Mouse (Mus musculus): ENCODE measurements around the gene Mfsd2a.

The Mfsd2a gene

DNA sequence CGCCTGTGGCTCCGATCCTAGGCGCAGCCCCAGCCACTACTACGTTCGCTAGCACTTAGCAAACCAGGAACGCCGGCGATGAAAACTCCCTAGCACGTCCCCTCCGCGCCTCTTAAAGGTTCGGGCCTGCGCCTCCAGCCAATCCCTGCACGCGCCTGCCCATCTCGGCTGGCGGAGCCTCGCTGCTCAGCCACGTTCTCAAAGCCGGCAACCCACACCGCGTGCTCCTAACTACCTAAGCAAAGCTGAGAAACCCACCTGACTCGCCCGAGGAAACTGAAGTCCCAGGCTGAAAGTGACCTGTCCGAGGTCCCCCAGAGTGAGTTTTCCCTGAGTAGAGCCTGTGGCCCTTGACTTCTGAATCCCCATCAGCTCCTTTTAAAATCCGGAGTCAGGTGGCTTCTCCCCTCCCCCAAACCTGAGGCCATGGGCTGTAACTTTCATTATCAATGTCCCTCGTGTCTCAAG, at the start of gene Mfsd2a:
Gene Mfsd2a, minus strand, starts transcription at position 89 of the 468 bp plus-strand sequence.
- DNase-seq (ENCODE audit: low read depth, low spot score): peak; percentile 82

DNA sequence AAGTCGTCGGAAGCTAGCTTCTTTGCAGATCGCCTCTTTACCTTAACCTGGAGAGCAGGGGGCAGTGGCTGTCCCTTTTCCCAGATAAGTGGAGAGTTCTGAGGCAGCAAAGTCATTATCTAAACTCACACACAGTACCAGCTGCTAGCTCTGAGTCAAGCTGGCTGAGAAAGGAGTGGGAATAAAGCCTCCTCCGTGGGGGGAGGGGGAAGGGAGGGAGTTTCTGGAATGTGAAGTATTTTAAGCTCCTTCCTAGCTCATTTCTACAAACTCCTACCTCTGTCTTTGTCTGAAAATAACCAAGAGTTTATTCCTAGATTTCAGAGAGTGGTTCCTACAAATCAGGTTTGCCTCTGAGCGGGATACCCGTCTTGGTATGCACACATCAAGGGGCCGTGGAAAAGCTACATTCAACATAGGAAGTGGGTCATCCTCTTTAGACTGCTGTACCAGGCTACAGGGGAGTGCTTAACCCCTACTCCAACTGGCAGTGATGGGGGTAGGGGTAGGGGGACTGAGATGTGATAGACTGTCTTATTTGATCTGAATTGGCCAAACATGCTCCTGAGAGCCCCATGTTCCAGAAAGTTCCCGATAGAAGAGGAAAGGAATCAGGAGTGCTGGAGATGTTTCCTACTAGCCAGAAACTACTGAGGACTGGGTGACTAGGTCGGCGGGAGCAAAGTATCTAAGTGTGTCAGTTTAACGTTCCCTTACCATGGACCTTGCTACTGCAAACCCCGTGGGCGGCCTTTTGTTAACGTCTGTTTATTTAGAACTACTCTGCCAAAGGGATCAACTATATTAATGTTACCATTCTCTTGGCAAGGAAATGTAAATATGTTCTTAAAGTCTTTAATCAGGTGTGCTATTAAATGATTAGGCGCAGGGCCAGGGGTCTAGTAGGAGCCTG, 44.3 kb upstream of the Mfsd2a start:
- DNase-seq (ENCODE audit: low read depth, low spot score): no peak

DNA sequence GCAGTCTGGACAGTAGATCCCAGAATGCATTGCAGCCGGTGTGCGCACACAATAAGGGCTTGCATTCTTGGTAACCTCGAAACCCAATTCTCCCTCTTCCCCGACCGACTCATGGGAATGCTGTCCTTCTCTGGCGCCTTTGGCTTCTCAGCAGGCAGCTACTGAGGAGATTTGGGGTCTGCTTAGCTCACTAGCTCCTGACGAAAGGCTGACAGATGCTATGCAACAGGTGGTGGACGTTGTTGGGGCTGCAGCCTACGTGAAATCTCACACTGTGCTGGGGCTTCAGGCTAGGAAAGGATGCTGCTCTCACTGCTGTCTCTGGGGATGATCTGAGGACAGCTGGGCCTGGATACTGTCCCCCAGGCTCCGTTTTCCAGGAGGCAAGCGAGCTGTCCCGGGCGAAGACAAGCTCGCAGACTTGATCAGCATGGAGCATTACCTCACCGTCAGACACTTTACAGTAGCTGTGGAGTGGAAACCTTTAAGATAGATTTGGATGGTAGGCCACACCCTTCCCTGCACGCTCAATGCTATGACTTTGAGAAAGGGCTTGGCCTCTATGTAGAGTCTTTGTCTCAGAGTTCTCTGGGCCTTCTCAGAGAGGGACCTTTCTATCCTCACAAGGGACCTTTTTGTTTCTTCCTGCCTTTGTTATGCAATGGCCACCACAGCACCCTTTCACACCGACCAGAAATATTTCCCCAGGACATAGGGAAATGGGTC, 39.8 kb upstream of the Mfsd2a start:
- DNase-seq (ENCODE audit: low read depth, low spot score): no peak

DNA sequence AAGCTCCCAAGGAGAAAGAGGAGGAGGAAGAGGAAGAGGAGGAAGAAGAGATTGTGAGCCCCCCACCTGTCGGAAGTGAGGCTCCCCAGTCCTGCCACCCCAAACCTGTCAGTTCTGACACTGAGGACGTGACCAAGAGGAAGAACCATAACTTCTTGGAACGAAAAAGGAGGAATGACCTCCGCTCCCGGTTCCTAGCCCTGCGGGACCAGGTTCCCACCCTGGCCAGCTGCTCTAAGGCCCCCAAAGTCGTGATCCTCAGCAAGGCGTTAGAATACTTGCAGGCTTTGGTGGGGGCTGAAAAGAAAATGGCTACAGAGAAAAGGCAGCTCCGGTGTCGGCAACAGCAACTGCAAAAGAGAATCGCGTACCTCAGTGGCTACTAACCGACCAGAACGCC, 39.1 kb upstream of the Mfsd2a start:
- no peak for DNase-seq (ENCODE audit: low read depth, low spot score)

DNA sequence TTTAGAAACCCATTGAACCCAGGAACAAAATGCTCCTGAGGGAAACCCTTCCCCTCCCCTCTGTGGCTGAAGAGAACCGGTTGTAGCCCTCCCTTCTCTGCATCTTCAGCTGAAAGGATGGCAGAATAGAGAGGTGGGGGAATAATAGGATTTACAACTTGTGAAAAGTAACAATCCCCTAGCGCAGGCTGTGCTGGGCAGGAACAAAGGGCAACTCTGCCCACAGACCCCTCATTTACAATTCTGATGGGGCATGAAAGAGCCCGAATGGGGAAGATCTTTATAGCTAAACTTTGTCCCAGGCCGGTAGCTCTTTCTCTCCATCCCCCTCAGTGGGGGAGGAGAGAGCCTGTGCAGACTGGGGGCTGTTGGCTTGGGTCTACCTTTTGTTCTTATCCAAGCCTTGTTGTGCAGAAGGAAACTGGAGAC, 38.3 kb upstream of the Mfsd2a start:
- DNase-seq (ENCODE audit: low read depth, low spot score): no peak

DNA sequence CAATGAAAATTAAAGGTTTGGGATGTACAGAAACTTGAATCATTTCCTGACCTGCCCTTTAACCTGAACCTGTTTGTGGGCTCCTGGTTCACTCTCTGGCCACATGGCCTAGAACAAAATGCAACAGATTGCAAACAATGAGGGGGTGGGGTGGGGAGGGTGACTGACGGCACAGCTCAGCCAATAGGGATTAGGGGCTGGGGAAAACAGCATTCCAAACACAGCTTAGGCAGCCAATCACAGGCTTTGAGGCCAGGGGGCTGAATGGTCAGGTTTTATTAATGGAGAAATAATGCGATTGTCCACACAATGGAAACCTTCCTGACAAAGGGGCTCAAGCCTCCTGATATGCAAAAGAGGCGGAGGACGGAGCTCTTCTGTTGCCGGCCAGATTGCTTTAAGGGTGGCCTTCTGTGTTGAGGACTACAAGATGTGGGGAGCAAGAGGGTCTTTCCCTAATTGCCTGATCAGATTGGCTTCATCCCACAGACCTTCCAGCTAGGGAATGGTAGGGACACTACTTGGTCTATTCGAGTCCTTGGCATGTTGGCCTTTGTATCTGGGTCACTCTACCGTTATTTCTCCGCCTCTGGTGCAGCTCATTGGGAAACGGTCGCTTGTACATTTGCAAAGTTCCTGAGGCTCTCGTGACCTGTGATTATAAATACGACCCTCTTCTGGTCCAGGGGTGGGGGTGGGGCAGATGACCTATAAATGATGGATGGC, 37.7 kb upstream of the Mfsd2a start:
- no peak for DNase-seq (ENCODE audit: low read depth, low spot score)

DNA sequence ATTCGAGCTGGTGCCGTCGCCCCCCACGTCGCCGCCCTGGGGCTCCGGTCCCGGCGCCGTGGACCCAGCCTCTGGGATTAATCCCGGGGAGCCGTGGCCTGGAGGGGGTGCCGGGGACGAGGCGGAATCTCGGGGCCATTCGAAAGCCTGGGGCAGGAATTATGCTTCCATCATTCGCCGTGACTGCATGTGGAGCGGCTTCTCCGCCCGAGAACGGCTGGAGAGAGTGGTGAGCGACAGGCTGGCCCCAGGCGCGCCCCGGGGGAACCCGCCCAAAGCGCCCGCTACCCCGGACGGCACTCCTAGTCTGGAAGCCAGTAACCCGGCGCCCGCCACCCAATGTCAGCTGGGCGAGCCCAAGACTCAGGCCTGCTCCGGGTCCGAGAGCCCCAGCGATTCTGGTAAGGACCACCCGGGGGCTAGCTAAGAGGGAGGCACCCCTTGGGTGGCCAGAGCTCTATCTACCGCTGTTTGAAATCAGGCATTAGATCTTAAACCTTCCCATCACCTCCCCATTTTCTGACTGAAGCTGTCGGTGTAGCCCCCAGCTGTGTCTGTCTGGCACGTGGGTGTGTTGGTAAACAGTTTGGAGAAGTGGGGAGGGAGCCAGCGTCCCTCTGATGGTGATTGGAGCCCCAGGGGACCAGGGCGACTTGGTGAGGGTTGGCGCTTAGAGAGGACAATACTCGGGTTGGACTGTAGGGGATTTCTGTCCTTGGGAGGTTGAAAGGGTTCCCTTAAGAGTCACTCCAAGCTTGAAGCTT, 35.8 kb upstream of the Mfsd2a start:
- DNase-seq (ENCODE audit: low read depth, low spot score): peak; percentile 60

DNA sequence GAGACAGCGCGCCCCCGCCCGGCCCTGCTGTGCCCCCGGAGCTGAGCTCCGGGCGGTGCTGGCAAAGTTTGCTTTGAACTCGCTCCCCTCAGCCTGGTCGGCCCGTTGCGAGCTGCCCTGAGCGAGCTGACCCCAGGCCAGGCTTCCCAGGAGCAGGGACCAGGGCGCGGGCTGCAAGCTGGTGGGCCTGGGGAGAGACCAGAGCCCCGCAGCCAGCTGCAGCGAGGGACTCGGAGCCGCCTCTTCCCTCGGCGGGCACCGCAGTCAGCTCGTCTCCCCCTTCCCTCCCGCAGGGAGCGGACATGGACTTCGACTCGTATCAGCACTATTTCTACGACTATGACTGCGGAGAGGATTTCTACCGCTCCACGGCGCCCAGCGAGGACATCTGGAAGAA, 35.2 kb upstream of the Mfsd2a start:
- no peak for DNase-seq (ENCODE audit: low read depth, low spot score)

DNA sequence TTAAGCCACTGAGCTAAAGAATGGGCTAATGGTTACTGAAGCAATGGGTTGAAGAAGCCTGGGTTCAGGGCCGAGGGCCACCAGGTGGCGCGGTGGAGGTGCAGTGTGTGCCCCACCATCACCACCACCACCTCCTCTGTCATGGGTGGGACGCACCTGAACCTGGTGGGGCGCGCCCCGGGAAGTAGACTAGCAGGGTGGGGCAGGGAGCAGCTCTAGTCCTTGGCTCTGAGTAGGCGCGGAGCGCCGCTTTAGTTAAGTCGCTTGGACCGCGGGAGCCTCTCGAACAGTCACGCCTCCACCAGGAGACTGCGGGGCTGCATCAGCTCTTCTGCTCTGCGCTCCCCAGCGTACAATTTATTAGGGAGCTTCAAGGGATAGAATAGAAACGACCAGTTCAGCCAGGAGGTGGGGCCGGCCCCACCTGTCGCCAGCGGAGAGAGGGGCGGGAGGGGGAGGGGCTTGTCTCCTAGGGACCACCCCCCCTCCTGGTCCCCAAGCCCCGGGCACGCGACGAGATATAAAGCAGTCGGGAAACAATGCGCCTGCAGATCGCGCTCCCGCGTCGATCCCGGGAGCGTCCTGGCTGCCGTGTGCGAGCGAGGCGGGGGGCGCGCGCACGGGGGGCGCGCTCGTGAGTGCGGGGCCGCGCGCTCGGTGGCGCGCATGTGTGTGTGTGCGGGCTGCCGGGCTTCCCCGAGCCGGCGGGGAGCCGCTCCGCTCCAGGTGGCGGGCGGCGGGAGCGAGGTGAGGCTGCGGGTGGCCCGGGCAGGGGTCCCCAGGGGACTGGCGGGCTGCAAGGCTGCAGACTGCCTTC, 34.6 kb upstream of the Mfsd2a start, which contains the start of gene Mycl:
Gene Mycl, plus strand, starts transcription at position 249 of the 817 bp plus-strand sequence.
- DNase-seq (ENCODE audit: low read depth, low spot score): peak; percentile 90

DNA sequence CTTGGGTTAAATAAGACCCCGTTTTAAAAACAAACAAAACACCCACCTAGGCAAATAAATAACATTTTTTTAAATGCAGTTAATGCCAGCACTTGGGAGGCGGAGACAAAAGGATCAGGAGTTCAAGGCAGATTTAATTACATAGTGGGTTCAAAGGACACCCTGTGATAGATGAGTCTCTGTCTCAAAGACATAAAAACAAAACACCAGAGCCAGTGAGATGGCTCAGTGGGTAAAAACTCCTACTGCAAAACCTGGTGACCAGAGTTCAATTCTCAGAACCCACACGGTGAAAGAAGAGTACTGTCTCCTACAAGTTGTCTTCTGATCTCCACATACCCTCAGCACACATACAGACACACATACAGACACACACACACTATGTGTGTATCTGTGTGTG, 31.3 kb upstream of the Mfsd2a start:
- DNase-seq (ENCODE audit: low read depth, low spot score): no peak

DNA sequence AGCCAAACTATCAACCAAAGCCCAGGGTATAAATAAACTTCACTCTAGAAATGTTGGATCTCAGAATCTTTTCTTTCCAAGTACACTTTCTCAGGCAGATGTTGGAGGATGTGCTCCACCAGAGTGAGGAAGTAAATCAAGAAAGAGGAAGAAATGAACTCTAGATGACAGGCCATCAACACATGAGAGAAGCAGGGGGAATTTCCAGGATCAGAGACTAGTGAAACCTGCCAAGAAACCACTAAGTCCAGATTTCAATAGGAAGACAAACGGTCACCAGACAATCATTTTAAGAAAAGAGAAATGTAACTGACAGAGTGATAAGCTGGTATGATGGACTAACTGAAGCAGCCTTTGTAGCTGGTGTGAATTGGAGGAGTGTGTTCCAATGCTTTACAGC, 30.2 kb upstream of the Mfsd2a start:
- DNase-seq (ENCODE audit: low read depth, low spot score): peak; percentile 67

DNA sequence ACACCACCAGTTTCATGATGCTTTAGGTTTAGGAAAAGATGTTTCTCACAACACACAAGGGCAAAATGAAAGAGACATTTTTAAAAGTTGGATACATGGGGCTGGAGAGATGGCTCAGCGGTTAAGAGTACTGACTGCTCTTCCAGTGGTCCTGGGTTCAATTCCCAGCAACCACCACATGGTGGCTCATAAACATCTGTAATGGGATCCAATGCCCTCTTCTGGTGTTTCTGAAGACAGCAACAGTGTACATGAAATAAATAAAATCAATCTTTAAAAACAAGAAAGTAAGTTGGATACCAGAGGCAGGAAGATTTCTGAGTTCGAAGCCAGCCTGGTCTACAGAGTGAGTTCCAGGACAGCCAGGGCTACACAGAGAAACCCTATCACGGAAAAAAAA, 27.0 kb upstream of the Mfsd2a start:
- DNase-seq (ENCODE audit: low read depth, low spot score): peak; percentile 60

DNA sequence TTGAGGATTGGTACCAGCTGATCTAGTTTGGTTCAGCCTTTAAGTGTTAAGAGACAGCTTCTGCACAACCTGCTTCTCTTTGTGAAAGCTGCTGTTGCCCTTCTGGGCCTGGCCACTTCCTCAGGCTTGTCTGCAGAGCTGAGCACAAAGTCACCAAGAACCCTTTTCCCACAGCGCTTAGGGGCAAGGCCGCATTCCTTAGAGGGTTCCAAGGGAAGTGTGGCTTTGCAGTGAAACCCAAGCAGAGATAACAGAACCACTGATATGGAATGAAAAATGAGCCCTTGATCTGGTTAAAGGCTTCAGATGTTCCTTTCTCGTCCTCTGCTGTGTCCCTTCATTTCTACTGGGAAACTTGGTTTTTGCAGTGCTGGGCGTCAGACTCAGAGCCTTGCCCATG, 26.4 kb upstream of the Mfsd2a start:
- no peak for DNase-seq (ENCODE audit: low read depth, low spot score)

DNA sequence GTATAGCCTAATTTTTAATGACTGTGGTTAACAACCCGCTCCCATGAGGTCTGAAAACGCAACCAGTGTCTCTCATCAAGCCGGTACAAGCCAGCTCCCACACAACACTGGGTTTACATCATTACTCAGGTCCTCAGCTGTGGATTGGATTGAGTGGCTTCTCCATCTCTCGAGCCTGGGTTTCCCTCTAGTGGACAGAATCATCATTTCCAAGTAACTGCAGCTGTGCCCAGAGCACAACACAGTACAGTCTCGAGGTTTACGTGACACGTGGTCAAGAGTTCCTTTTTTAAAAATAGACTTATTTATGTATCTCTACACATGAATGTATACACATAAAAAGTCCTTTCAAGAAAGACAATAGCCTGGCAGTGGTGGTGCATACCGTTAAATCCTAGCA, 24.1 kb upstream of the Mfsd2a start:
- DNase-seq (ENCODE audit: low read depth, low spot score): peak; percentile 80

DNA sequence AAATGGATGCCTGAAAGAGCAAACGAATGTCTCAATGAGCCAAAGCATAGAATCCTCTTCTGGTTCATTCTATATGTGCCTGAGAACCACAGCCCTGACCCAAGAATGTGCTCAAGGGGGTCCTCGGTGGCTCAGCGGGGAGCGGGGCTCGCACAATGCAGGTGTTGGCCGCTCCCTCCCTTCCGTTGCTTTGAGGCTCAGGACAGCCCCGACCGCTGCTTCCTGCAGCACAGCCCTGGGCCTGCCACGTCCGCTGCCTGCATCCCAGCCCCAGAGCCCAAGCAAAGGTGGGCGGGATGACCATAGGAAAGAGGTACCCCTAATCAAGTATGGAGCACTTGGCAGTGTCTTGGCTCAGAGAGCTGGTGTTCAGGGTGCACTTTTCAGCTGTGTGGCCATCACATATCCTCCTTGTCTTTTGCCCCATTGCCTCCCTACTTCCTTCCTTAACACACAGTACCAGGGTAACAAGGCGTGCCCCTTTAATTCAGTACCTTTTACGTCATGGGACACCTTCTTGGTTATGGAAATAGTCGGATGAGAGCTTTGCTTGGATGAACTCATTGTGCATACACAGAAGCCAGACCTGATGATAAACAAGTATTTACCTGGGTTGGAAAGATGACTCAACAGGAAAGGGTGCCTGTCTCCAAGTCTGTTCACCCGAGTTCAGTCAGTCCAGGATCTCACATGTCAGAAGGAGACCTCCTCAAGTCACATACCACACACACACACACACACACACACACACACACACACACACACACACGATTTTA, 22.7 kb upstream of the Mfsd2a start:
- DNase-seq (ENCODE audit: low read depth, low spot score): no peak

DNA sequence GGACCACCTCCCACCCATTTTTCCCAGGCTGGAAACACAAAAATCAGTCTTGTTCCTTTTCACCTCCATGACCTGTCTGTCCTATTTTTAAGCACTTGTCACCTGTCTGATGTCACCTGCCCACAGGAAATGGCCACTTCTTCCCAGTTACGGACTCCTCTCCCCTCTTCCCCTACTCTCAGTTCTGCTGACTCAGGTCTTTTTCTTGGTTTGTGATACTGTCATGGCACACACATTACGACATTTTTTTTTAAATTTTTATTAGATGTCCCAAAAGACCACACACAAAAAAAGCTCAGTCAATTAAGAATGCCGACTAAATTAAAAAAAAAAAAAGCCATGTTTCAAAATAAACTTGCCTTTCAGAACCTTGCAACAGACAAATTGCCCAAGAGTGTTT, 21.5 kb upstream of the Mfsd2a start:
- DNase-seq (ENCODE audit: low read depth, low spot score): no peak

DNA sequence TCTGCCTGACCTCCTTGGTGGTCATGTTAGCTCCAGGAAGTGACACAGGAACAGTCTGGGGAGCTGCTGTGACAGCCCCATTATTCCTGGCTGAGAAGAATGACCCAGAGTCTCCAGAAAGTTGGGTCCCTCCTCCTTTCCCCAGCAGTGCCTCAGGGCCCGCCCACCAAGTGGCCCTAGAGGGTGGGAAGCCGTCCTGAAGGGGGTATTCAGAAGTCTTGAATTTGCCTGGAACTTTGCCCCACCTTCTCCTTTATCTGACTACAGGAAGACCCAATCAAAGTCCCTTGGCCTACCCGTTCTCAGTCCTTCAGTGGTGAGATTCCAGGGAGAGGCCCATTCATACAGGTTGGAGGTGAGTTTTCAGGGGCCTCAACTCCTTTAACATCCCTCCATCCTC, 20.9 kb upstream of the Mfsd2a start:
- DNase-seq (ENCODE audit: low read depth, low spot score): no peak

DNA sequence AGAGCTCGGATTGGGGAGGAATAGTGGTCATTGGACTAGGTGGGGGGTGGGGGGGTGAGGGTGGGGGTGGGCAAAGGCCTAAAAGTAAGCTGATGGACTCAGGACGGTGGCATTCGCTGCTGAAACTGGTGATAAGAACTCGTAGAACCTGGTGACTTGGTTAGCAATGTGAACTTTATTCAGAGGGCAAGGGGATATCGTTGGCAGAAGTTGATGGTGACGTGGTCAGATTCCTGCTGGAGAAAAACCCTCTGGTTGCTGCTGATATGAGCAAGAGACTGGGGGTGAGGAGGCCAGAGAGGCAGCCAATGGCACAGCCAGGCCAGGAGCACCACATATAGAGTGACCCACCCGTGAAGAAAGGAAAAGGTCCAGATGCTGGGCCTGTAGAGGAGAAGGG, 20.2 kb upstream of the Mfsd2a start:
- DNase-seq (ENCODE audit: low read depth, low spot score): no peak

DNA sequence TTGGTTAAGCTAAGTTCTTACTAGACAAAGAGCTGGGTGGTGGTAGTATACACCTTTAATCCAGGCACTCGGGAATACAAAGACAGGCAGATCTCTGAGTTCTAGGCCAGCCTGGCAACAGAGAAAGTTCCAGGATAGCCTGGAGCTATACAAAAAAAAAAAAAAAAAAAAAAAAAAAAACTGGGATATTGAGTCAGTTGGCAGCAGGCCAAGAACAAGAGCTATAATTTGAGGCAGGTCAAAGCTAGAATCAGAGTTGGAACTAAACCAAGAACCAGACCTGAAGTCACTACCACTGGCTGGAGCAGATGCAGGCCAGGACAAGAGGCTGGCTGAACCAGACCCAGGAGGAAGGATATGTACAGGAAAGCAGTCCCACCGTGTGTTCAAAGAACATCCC, 19.7 kb upstream of the Mfsd2a start:
- DNase-seq (ENCODE audit: low read depth, low spot score): no peak

DNA sequence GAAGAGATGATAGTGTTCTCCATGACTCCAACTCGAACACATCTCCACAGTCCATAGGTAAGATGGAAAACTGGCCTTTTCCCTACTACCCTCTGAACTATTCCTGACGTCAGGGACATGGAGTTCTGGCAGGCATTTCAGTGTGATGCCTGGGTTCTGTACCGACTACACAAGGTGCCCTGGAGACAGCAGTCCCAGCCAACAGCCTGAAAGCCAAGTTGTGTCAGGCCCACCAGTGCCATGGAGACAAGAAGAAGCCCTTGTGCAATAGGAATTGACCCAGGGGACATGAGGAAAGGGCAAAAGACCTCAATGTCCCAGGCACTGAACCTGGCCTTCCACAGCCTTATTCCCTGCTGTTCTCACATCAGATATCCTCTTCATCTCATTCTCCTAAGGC, 18.8 kb upstream of the Mfsd2a start:
- no peak for DNase-seq (ENCODE audit: low read depth, low spot score)

Data from A20 (cell line).